Mouse (Mus musculus): Measurements from ENCODE around the gene Prkd2. TPM values are rescaled to one million over a fixed set of nuclear protein-coding genes. Genes with fewer than 3 reads are reported as not detected.

The Prkd2 gene
- total and polyA plus RNA-seq, 3 experiments, result 3.9 to 23.6 (median 22.4) TPM

- TF ChIP-seq POLR2AphosphoS5 (IDR thresholded peaks at IDR 0.05; ENCODE audit: insufficient replicate concordance, low read depth, low read length) (no peak), GATA2 (IDR thresholded peaks at IDR 0.05; ENCODE audit: borderline replicate concordance, low read depth, low read length) (no peak), GATA1 (IDR thresholded peaks at IDR 0.05; ENCODE audit: borderline replicate concordance, low read length) (no peak), CTCF (IDR thresholded peaks at IDR 0.05; ENCODE audit: low read depth, low read length) (no peak), TAL1 (conservative IDR thresholded peaks at IDR 0.05; ENCODE audit: low read depth, low read length) (no peak)
- H3K4me3 ChIP-seq (ENCODE audit: low read depth, low read length), result no peak overlapping the region
- DNase-seq (ENCODE audit: low spot score) (no peak), ATAC-seq (ENCODE audit: extremely low read depth, insufficient number of reproducible peaks, low FRiP score, poor library complexity, severe bottlenecking) (no peak)
- H3K36me3 ChIP-seq (replicated peaks), result peaks cover 85% of the 10 kb centered on the region
- H3K9me3 ChIP-seq (replicated peaks), result no peaks in the 10 kb centered on the region
- H3K27me3 ChIP-seq (ENCODE audit: insufficient read depth, low read length), result no peaks in the 10 kb centered on the region
- H3K4me1 ChIP-seq (ENCODE audit: insufficient read depth, low read depth, low read length), result peaks cover 70% of the 10 kb centered on the region
These were observed 21.0 kb upstream of the Prkd2 start for GRCm38 (mm10) chr7:16821669-16822101.

- DNase-seq (ENCODE audit: low spot score), result no peak
- Histone ChIP-seq H3K27me3 (ENCODE audit: insufficient read depth, low read length) (no peaks in the 10 kb centered on the region), H3K4me1 (ENCODE audit: insufficient read depth, low read depth, low read length) (peaks cover 60% of the 10 kb centered on the region), H3K9me3 (replicated peaks) (no peaks in the 10 kb centered on the region), H3K4me3 (ENCODE audit: low read depth, low read length) (no peak overlapping the region), H3K36me3 (replicated peaks) (peaks cover 98% of the 10 kb centered on the region)
- TF ChIP-seq GATA1 (IDR thresholded peaks at IDR 0.05; ENCODE audit: borderline replicate concordance, low read length) (no peak), CTCF (IDR thresholded peaks at IDR 0.05; ENCODE audit: low read depth, low read length) (no peak), POLR2AphosphoS5 (IDR thresholded peaks at IDR 0.05; ENCODE audit: insufficient replicate concordance, low read depth, low read length) (no peak)
- no peak for ATAC-seq (ENCODE audit: extremely low read depth, insufficient number of reproducible peaks, low FRiP score, poor library complexity, severe bottlenecking)
These were observed 19.0 kb upstream of the Prkd2 start for GRCm38 (mm10) chr7:16823734-16824133.

- H3K4me3 ChIP-seq (ENCODE audit: low read depth, low read length), result peak overlapping the region; percentile 7; the same call in 1 of the 2 replicates
- H3K27me3 ChIP-seq (ENCODE audit: insufficient read depth, low read length), result no peaks in the 10 kb centered on the region
- H3K36me3 ChIP-seq (replicated peaks), result peaks cover 99% of the 10 kb centered on the region
- ATAC-seq (ENCODE audit: extremely low read depth, insufficient number of reproducible peaks, low FRiP score, poor library complexity, severe bottlenecking) (no peak), DNase-seq (ENCODE audit: low spot score) (no peak)
- no peaks in the 10 kb centered on the region for H3K9me3 ChIP-seq (replicated peaks)
- H3K4me1 ChIP-seq (ENCODE audit: insufficient read depth, low read depth, low read length), result peaks cover 42% of the 10 kb centered on the region
- TF ChIP-seq GATA1 (IDR thresholded peaks at IDR 0.05; ENCODE audit: borderline replicate concordance, low read length) (no peak), TAL1 (conservative IDR thresholded peaks at IDR 0.05; ENCODE audit: low read depth, low read length) (no peak), CTCF (IDR thresholded peaks at IDR 0.05; ENCODE audit: low read depth, low read length) (no peak), POLR2AphosphoS5 (IDR thresholded peaks at IDR 0.05; ENCODE audit: insufficient replicate concordance, low read depth, low read length) (no peak), GATA2 (IDR thresholded peaks at IDR 0.05; ENCODE audit: borderline replicate concordance, low read depth, low read length) (no peak)
These were observed 16.9 kb upstream of the Prkd2 start for GRCm38 (mm10) chr7:16825785-16826184.

- TF ChIP-seq TAL1 (conservative IDR thresholded peaks at IDR 0.05; ENCODE audit: low read depth, low read length) (no peak), GATA1 (IDR thresholded peaks at IDR 0.05; ENCODE audit: borderline replicate concordance, low read length) (no peak), CTCF (IDR thresholded peaks at IDR 0.05; ENCODE audit: low read depth, low read length) (no peak), GATA2 (IDR thresholded peaks at IDR 0.05; ENCODE audit: borderline replicate concordance, low read depth, low read length) (no peak), POLR2AphosphoS5 (IDR thresholded peaks at IDR 0.05; ENCODE audit: insufficient replicate concordance, low read depth, low read length) (no peak)
- ATAC-seq (ENCODE audit: extremely low read depth, insufficient number of reproducible peaks, low FRiP score, poor library complexity, severe bottlenecking) (no peak), DNase-seq (ENCODE audit: low spot score) (no peak)
- H3K27me3 ChIP-seq (ENCODE audit: insufficient read depth, low read length), result no peaks in the 10 kb centered on the region
- H3K4me1 ChIP-seq (ENCODE audit: insufficient read depth, low read depth, low read length), result peaks cover 35% of the 10 kb centered on the region
- no peaks in the 10 kb centered on the region for H3K9me3 ChIP-seq (replicated peaks)
- peak overlapping the region; percentile 7; the same call in 1 of the 2 replicates for H3K4me3 ChIP-seq (ENCODE audit: low read depth, low read length)
- peaks cover 99% of the 10 kb centered on the region for H3K36me3 ChIP-seq (replicated peaks)
These were observed 16.1 kb upstream of the Prkd2 start for GRCm38 (mm10) chr7:16826571-16826970.

- Histone ChIP-seq H3K4me1 (ENCODE audit: insufficient read depth, low read depth, low read length) (peaks cover 31% of the 10 kb centered on the region), H3K27me3 (ENCODE audit: insufficient read depth, low read length) (no peaks in the 10 kb centered on the region), H3K4me3 (ENCODE audit: low read depth, low read length) (no peak overlapping the region), H3K36me3 (replicated peaks) (peaks cover 99% of the 10 kb centered on the region), H3K9me3 (replicated peaks) (no peaks in the 10 kb centered on the region)
- ATAC-seq (ENCODE audit: extremely low read depth, insufficient number of reproducible peaks, low FRiP score, poor library complexity, severe bottlenecking) (no peak), DNase-seq (ENCODE audit: low spot score) (no peak)
- TF ChIP-seq GATA2 (IDR thresholded peaks at IDR 0.05; ENCODE audit: borderline replicate concordance, low read depth, low read length) (no peak), GATA1 (IDR thresholded peaks at IDR 0.05; ENCODE audit: borderline replicate concordance, low read length) (no peak), TAL1 (conservative IDR thresholded peaks at IDR 0.05; ENCODE audit: low read depth, low read length) (no peak), CTCF (IDR thresholded peaks at IDR 0.05; ENCODE audit: low read depth, low read length) (no peak), POLR2AphosphoS5 (IDR thresholded peaks at IDR 0.05; ENCODE audit: insufficient replicate concordance, low read depth, low read length) (no peak)
These were observed 15.4 kb upstream of the Prkd2 start for GRCm38 (mm10) chr7:16827274-16827673.

GRCm38 (mm10) chr7:16830449-16830848 lies 12.3 kb upstream of the Prkd2 start:
- TF ChIP-seq POLR2AphosphoS5 (IDR thresholded peaks at IDR 0.05; ENCODE audit: insufficient replicate concordance, low read depth, low read length) (no peak), GATA2 (IDR thresholded peaks at IDR 0.05; ENCODE audit: borderline replicate concordance, low read depth, low read length) (no peak)
- ATAC-seq (ENCODE audit: extremely low read depth, insufficient number of reproducible peaks, low FRiP score, poor library complexity, severe bottlenecking), result no peak
- H3K4me1 ChIP-seq (ENCODE audit: insufficient read depth, low read depth, low read length), result peaks cover 21% of the 10 kb centered on the region

More at GRCm38 (mm10) chr7:16830449-16830848, 12.3 kb upstream of the Prkd2 start:
- H3K27me3 ChIP-seq (ENCODE audit: insufficient read depth, low read length), result no peaks in the 10 kb centered on the region
- no peak overlapping the region for H3K4me3 ChIP-seq (ENCODE audit: low read depth, low read length)
- DNase-seq (ENCODE audit: low spot score), result no peak
- peaks cover 98% of the 10 kb centered on the region for H3K36me3 ChIP-seq (replicated peaks)
- no peaks in the 10 kb centered on the region for H3K9me3 ChIP-seq (replicated peaks)

Data from G1E (cell line).